Mouse (Mus musculus): ENCODE measurements at regions not wholly inside any gene's neighbourhood (a gene's known extent, or its start where the extent isn't known, plus 50 kb on each side); places are given as distances from the start of the nearest gene placed in this dataset.

GRCm38 (mm10) chr12:68599681-68600596 lies 559.0 kb downstream of the Rps29 start:
- ATAC-seq (replicated peaks; ENCODE audit: insufficient number of reproducible peaks, insufficient read depth, low FRiP score, low read depth), result no peak
- Histone ChIP-seq H3K4me1 (replicated peaks) (no peaks in the 10 kb centered on the region), H3K36me3 (no peaks in the 10 kb centered on the region), H3K9me3 (replicated peaks) (no peaks in the 10 kb centered on the region), H3K27ac (no peak overlapping the region), H3K27me3 (no peaks in the 10 kb centered on the region), H3K4me3 (no peak overlapping the region), H3K9ac (no peak overlapping the region), H3K4me2 (no peak overlapping the region)
- 58% methylated on average over 7 of the region's 7 CpGs for WGBS

GRCm38 (mm10) chr12:68599016-68599616 lies 559.9 kb downstream of the Rps29 start:
- Histone ChIP-seq H3K27me3 (no peaks in the 10 kb centered on the region), H3K27ac (no peak overlapping the region), H3K4me2 (no peak overlapping the region), H3K36me3 (no peaks in the 10 kb centered on the region), H3K4me3 (no peak overlapping the region), H3K9me3 (replicated peaks) (no peaks in the 10 kb centered on the region), H3K9ac (no peak overlapping the region), H3K4me1 (replicated peaks) (no peaks in the 10 kb centered on the region)
- ATAC-seq (replicated peaks; ENCODE audit: insufficient number of reproducible peaks, insufficient read depth, low FRiP score, low read depth), result no peak
- 77% methylated on average over 8 of the region's 8 CpGs for WGBS

- no peak overlapping the region for H3K4me3 ChIP-seq
- H3K4me1 ChIP-seq (replicated peaks), result peaks cover 11% of the 10 kb centered on the region; the same call in 1 of the 2 replicates
- no peaks in the 10 kb centered on the region for H3K9me3 ChIP-seq (replicated peaks)
- no peak for ATAC-seq (replicated peaks; ENCODE audit: insufficient number of reproducible peaks, insufficient read depth, low FRiP score, low read depth)
- peak overlapping the region; percentile 34; the same call in 1 of the 2 replicates for H3K27ac ChIP-seq
- WGBS, result 87% methylated on average over 3 of the region's 3 CpGs
- H3K9ac ChIP-seq, result no peak overlapping the region
- no peaks in the 10 kb centered on the region for H3K36me3 ChIP-seq
- H3K4me2 ChIP-seq, result no peak overlapping the region
- no peaks in the 10 kb centered on the region for H3K27me3 ChIP-seq
Observed at GRCm38 (mm10) chr12:68585524-68585872, 573.5 kb downstream of the Rps29 start.

GRCm38 (mm10) chr12:68584786-68585523 lies 574.0 kb downstream of the Rps29 start:
- H3K4me1 ChIP-seq (replicated peaks), result peaks cover 11% of the 10 kb centered on the region; the same call in 1 of the 2 replicates
- H3K27ac ChIP-seq, result peak overlapping the region; percentile 34; the same call in 1 of the 2 replicates
- no peaks in the 10 kb centered on the region for H3K36me3 ChIP-seq
- no peak overlapping the region for H3K9ac ChIP-seq
- H3K27me3 ChIP-seq, result no peaks in the 10 kb centered on the region
- peak; percentile 53 for ATAC-seq (replicated peaks; ENCODE audit: insufficient number of reproducible peaks, insufficient read depth, low FRiP score, low read depth)
- no peaks in the 10 kb centered on the region for H3K9me3 ChIP-seq (replicated peaks)
- no peak overlapping the region for H3K4me3 ChIP-seq
- 21% methylated on average over 6 of the region's 6 CpGs for WGBS
- no peak overlapping the region for H3K4me2 ChIP-seq

GRCm38 (mm10) chr12:68579909-68580308 lies 579.1 kb downstream of the Rps29 start:
- Histone ChIP-seq H3K9ac (no peak overlapping the region), H3K36me3 (no peaks in the 10 kb centered on the region), H3K27ac (no peak overlapping the region), H3K4me3 (no peak overlapping the region), H3K27me3 (no peaks in the 10 kb centered on the region), H3K9me3 (replicated peaks) (no peaks in the 10 kb centered on the region), H3K4me2 (no peak overlapping the region), H3K4me1 (replicated peaks) (peaks cover 5% of the 10 kb centered on the region; the same call in 1 of the 2 replicates)
- ATAC-seq (replicated peaks; ENCODE audit: insufficient number of reproducible peaks, insufficient read depth, low FRiP score, low read depth), result no peak
- WGBS, result 45% methylated on average over 5 of the region's 5 CpGs

GRCm38 (mm10) chr12:68577453-68577852 lies 581.5 kb downstream of the Rps29 start:
- 77% methylated on average over 6 of the region's 6 CpGs for WGBS
- H3K36me3 ChIP-seq, result no peaks in the 10 kb centered on the region
- no peak overlapping the region for H3K27ac ChIP-seq
- no peak for ATAC-seq (replicated peaks; ENCODE audit: insufficient number of reproducible peaks, insufficient read depth, low FRiP score, low read depth)
- no peaks in the 10 kb centered on the region for H3K4me1 ChIP-seq (replicated peaks)
- H3K9ac ChIP-seq, result no peak overlapping the region
- H3K27me3 ChIP-seq, result no peaks in the 10 kb centered on the region
- no peak overlapping the region for H3K4me2 ChIP-seq
- no peak overlapping the region for H3K4me3 ChIP-seq
- H3K9me3 ChIP-seq (replicated peaks), result no peaks in the 10 kb centered on the region

GRCm38 (mm10) chr12:68576855-68577254 lies 582.1 kb downstream of the Rps29 start:
- no peaks in the 10 kb centered on the region for H3K9me3 ChIP-seq (replicated peaks)
- H3K36me3 ChIP-seq, result no peaks in the 10 kb centered on the region
- no peak overlapping the region for H3K27ac ChIP-seq
- H3K4me1 ChIP-seq (replicated peaks), result no peaks in the 10 kb centered on the region
- no peak overlapping the region for H3K9ac ChIP-seq
- H3K27me3 ChIP-seq, result no peaks in the 10 kb centered on the region
- H3K4me2 ChIP-seq, result no peak overlapping the region
- 44% methylated on average over 7 of the region's 7 CpGs for WGBS
- H3K4me3 ChIP-seq, result no peak overlapping the region
- no peak for ATAC-seq (replicated peaks; ENCODE audit: insufficient number of reproducible peaks, insufficient read depth, low FRiP score, low read depth)

- no peaks in the 10 kb centered on the region for H3K36me3 ChIP-seq
- H3K4me3 ChIP-seq, result no peak overlapping the region
- H3K9me3 ChIP-seq (replicated peaks), result no peaks in the 10 kb centered on the region
- no peaks in the 10 kb centered on the region for H3K27me3 ChIP-seq
- no peak overlapping the region for H3K4me2 ChIP-seq
- no peaks in the 10 kb centered on the region for H3K4me1 ChIP-seq (replicated peaks)
- H3K27ac ChIP-seq, result no peak overlapping the region
- ATAC-seq (replicated peaks; ENCODE audit: insufficient number of reproducible peaks, insufficient read depth, low FRiP score, low read depth), result no peak
- 63% methylated on average over 6 of the region's 7 CpGs for WGBS
- H3K9ac ChIP-seq, result no peak overlapping the region
Observed at GRCm38 (mm10) chr12:68554943-68555627, 603.9 kb downstream of the Rps29 start.

GRCm38 (mm10) chr12:68554292-68554691 lies 604.7 kb downstream of the Rps29 start:
- H3K9ac ChIP-seq, result no peak overlapping the region
- H3K36me3 ChIP-seq, result no peaks in the 10 kb centered on the region
- ATAC-seq (replicated peaks; ENCODE audit: insufficient number of reproducible peaks, insufficient read depth, low FRiP score, low read depth), result no peak
- no peaks in the 10 kb centered on the region for H3K9me3 ChIP-seq (replicated peaks)
- 49% methylated on average over 2 of the region's 2 CpGs for WGBS
- no peaks in the 10 kb centered on the region for H3K27me3 ChIP-seq
- no peak overlapping the region for H3K27ac ChIP-seq
- H3K4me3 ChIP-seq, result no peak overlapping the region
- H3K4me2 ChIP-seq, result no peak overlapping the region
- H3K4me1 ChIP-seq (replicated peaks), result no peaks in the 10 kb centered on the region

GRCm38 (mm10) chr12:68541811-68542210 lies 617.2 kb downstream of the Rps29 start:
- no peak overlapping the region for H3K4me2 ChIP-seq
- H3K4me3 ChIP-seq, result no peak overlapping the region
- no peak overlapping the region for H3K9ac ChIP-seq
- 48% methylated on average over 3 of the region's 3 CpGs for WGBS
- ATAC-seq (replicated peaks; ENCODE audit: insufficient number of reproducible peaks, insufficient read depth, low FRiP score, low read depth), result no peak
- no peaks in the 10 kb centered on the region for H3K9me3 ChIP-seq (replicated peaks)
- no peak overlapping the region for H3K27ac ChIP-seq
- no peaks in the 10 kb centered on the region for H3K36me3 ChIP-seq
- no peaks in the 10 kb centered on the region for H3K27me3 ChIP-seq
- H3K4me1 ChIP-seq (replicated peaks), result no peaks in the 10 kb centered on the region

GRCm38 (mm10) chr12:68500794-68501193 lies 658.2 kb downstream of the Rps29 start:
- Histone ChIP-seq H3K4me1 (replicated peaks) (no peaks in the 10 kb centered on the region), H3K36me3 (no peaks in the 10 kb centered on the region), H3K9me3 (replicated peaks) (no peaks in the 10 kb centered on the region), H3K9ac (no peak overlapping the region), H3K27ac (no peak overlapping the region), H3K4me3 (no peak overlapping the region), H3K4me2 (no peak overlapping the region), H3K27me3 (no peaks in the 10 kb centered on the region)
- no peak for ATAC-seq (replicated peaks; ENCODE audit: insufficient number of reproducible peaks, insufficient read depth, low FRiP score, low read depth)
- WGBS, result 69% methylated on average over 4 of the region's 4 CpGs

Measured in heart, embryonic 15.5 days (tissue).